Mouse (Mus musculus) G1E-ER4 (cell line): Measurements from ENCODE around the gene Cfap221. TPM values are rescaled to one million over a fixed set of nuclear protein-coding genes. Genes with fewer than 3 reads are reported as not detected.

Experiments
- GATA1 ChIP-seq: IDR thresholded peaks from one replicate; pipeline ENCODE4 v1.8.0; 2012; ENCODE audit warnings: low read length, inconsistent platforms
- polyA plus RNA-seq: library from polyadenylated mRNA; stranded (reverse); fragments of >175 nt; gene quantifications from 2 replicates; pipeline ENCODE4 v1.2.3, GENCODE M21; 2012

Cfap221 gene
- polyA plus RNA-seq, 1 experiment: not detected

DNA sequence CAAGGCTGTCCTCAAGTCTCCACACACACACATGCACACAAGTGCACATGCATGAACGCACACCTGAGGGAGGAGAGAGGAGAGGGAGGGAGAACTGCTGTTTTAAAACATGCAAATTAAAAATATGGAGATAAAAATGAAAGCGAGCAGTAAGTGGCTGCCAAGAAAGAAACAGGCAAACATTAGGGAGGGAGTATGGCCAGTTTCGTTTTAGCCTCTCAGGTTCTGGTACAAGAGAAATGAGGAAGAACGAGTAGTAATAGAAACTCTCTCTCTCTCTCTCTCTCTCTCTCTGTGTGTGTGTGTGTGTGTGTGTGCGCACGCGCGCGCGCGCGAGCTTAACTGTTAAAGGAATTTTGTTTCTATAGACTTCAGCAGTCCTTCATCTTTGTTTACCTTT is 22.4 kb upstream of the Cfap221 start:
- no peak for TF ChIP-seq GATA1

DNA sequence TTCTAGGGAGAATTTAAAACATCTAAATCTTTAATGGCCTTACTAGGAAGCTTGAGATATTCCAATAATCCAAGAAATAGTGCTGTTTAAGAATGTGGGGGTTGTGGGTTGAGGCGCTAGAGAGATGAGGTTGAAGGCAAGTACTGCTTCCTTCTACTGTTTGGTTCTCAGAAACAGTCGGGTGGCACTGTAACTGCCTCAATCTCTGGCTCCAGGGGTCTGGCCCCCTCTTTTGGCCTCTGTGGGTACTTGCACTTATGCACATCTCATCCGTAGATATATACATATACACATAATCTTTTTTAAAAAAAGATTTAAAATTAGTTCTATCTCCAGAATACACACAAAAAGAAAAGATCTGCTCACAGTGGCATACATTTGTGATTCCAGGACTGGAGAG is 21.9 kb upstream of the Cfap221 start:
- no peak for TF ChIP-seq GATA1

DNA sequence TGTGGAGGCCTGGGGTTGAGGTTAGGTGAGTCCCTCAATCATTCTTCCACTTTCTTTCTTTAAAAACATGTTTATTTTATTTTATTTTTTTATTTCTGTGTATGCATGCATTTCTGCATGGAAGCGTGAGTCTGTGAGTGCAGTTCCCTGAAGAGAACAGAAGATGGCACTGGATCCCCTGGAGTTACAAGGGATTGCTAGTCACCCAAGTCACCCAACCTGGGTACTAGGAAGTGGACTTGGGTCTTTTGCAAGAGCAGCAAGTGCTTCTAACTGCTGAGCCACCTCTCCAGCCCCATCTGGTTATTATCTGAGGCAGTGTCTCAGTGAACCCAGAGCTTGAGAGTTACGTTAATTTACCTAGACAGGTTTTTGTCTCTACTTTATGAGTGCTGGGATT is 19.2 kb upstream of the Cfap221 start:
- TF ChIP-seq GATA1: no peak

DNA sequence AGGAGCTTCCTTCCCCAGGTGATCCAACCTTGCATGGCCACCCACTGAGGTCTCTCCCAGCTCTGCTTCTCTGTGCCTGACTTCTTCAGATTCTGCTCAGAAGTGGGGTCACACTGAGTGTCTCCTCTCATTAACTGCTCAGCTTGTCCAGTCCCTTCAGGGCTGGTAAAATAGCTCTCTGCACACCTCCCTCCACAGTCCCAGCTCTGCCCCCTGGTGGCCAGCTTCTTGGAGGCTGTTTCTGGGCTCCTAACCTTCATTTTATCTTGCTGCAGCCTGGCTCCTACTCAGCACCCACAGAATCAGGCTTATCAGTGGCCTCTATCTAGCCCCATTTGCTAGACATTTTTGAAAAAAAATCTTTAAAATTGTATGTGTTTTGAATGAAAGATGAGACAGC is 16.1 kb upstream of the Cfap221 start:
- no peak for TF ChIP-seq GATA1

DNA sequence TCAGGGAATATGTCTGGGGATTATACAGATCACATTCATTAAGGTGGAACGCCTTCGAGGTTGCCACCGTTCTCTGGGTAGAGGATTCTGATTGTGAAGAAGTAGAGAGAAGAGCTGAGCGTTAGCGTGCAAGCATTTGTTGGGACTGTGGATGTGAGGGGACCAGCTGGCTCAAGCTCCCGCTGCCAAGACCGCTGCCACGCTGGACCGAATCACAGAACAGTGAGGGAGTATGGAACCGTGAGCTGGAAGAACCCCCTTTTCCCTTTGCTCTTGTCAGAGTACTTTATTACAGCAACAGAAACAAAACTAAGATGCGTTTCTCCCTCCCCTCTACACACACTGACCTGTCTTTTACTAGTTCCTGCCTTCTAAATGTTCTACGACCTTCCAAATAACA is 15.6 kb upstream of the Cfap221 start:
- no peak for TF ChIP-seq GATA1

DNA sequence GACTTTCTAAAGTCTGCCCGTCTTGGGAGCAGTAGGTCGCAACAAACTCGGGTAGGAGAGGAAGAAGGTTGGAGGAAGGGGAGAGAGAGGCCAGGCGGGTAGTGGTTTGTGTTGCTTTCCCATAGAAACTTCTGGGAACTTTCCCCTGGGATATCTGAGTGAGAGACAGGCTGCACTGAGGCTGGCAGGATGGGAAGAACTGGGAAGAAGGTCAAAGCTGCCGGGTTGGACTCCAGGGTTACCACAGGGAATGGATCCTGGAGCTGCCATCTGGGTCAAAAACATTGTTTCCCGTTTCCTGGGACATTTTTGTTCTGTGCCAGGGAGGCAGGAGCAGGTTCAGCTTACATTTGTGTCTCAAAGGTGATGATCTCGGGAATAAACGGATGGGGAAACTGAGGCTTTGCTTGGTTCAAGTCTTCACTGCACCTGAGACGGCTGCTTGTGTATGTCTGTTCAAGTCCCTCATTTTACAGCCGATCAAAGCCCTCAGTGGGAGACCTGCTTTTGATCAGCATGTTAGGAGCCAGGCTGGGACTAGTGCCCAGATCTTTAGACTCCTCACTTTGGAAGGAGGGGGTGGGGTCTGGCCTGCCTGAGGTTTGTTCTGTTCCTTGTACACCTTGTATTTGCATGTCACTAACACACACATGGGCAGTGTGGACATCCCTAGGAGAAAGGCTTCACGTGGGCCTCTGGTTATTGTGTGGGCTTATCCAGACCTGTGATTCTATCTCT is 11.0 kb upstream of the Cfap221 start:
- no peak for TF ChIP-seq GATA1

DNA sequence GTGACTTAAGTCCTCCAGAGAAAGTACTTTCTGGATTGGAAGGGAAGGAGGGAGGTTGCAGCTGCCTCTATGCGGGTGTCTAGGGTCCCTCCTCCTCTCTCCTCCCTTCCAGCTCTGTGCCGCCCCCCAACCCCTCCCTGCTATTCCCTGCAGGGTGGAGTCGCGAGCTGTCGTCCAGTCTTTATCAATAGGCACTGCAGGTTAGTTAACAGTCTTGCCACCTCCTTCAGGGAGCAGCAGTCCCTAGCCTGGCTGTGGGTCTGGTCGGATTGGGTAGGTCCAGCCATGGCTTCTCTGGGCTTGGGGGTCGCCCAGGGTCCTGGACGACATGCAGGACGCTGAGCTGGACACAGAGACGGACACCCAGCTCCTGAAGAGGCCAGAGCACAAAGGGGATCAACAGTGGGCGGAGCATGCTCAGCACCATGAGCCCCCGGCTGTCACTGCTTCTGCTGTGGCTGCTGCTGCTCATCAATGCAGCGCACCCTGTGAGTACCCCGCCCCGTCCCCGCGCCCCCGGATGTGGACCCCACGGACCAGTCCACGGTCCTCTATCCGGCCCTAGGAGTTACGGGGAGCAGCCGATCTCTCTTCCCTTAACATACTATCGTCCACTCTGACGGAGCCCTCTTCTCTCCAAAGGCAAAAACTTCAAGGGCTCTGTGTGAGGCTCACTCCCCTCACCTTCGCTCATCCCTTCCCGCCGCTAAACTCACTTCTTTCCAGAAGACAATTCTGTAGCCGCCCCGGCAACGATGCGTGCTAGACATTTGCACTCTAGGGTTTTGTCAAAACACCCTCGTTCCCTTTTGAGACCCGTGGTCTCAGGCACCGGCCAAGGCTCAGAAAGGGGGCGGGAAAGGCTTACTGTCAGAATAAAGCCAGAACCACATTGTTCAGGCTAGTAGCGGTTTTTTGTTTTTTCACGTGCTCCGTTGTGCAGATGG is 10.1 kb upstream of the Cfap221 start, which contains the start of gene Sctr:
Sctr (plus strand) TSS at position 51 of the 947 bp plus-strand sequence.
- no peak for TF ChIP-seq GATA1

DNA sequence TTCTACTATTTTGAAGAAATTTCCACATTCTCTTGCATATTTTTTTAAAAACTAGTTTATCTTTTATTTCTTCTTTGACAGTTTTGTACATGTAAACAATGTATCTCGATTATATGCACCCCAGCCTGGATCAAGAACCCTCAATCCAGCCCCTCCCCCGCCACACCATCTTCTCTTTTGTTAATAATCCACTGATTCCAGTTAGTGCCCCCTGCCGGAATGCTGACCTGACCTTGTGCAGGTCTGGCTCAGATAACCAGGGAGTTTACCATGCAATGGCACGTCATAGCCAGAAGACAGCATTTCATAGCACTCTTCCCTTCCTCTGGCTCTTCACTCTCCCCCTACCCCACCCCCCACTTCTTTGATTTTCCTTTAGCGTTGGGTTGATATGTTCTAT is 610 bp upstream of the Cfap221 start:
- TF ChIP-seq GATA1: no peak

DNA sequence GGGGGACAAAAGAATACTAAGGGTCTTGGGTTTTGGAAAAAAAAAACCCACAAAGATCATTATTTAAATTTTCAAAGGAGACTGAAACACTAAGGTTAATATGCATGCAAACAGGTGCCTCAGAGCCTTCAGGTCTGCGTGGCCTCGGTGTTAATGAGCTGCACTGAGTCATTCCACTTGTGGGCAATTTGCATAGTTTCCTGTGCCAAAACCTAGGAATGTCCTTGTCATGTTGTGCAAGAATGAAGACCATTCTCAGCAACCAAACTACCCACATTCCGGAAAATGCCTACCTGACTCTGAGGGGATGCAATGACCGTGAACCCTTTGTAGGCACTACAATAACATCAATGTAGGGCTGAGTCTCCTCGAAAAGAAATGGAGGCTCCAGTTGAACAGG is 10.5 kb downstream of the Cfap221 start:
- TF ChIP-seq GATA1: no peak

DNA sequence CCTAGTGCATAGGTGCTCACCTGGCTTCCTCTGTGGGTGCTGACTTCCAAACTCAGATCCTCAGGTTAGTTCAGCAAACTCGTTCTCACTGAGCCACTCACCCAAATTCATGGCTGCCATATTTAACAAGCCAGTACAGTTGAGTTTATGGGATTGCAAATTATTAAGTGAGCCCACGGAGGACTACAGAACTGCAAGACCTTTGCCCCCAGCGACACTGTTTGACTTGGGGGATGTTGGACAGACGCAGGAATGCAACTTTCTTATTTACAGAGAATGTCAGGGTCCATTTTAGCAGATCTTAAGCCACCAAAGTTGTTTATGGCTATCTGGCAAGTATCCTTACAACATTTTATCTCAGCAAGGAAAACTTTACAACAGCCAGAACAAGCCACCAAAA is 21.9 kb downstream of the Cfap221 start:
- TF ChIP-seq GATA1: no peak

DNA sequence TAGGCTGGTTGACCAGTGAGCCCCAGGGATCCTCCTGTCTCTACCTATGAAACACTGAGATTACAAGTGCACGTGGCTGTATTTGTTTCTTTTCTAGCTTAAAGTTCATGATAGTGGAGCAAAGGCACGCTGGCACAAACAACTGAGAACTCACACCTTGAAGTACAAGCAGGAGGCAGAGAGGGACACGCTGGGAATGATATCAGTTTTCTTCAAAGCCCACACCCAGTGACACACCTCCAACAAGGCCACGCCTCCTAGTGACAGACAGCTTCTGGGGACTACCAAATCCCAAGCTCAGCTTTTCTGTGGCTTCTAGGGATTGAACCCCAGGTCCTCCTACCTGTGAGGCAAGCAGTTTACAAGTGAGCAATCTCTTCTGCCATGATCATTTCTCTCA is 23.9 kb downstream of the Cfap221 start:
- no peak for TF ChIP-seq GATA1

DNA sequence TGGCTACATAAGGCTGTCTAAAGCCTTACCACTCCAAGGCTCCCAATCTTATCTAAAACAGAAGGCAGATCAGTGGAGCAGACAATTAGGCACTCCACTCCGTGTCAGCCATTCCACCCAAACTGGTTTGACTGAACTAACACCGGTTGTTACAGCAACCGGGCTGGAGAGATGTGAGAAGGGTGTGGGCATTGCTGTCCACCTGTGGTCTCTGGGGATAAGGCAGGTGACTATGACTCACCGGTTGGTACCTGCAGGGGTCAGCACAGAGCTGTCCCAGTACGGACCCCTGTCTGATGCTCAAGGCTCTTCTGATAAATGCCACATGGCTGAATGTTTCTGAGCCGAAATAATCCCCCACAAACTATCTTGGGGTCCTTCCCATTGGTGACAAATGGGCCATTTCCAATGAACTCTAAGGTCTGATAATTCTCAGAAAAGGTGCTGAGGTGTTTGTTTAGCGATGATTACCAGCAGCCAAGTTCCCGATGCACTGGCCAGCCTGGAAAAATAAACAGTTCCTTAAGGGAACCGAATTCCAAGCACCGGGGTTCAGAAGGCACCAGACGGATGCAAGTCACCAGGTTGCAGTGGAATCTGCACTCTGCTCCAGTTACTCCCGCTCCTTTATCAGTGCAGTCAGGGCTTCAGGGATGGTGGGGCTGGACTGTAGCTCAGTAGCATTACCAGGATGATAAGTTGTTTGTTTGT is 31.1 kb downstream of the Cfap221 start:
- TF ChIP-seq GATA1: no peak

DNA sequence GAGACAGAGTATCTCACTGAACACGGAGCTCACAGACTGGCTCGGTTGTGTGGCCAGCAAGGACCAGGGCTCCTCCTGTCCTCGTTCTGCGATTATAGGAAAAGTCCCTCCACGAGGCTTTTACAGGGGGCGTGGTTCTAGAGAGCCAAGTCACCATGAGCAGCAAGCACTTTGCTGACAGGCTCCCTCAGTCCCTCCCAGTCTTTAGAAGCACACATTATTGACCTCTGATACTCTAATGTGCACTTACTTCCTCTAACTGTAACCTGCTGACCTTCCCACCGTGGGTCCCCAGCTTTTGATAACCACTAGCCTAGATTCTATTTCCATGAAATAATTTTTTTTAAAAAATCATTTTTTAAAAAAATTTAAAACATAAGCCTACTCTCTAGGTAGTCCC is 37.1 kb downstream of the Cfap221 start:
- no peak for TF ChIP-seq GATA1

DNA sequence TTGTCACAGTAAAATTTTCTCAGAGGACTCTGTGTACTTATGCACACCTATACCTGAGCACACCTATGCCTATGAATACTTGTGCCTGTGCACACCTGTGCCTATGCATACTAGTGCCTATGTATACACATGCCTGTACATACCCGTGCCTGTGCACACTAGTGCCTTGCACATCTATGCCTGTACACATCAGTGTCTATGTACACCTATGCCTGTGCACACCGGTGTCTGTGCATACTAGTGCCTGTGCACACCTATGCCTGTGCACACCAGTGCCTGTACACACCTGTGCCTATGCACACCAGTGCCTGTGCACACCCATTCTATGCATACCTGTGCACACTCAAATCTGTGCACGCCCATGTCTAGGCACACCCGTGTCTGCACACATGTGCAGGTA is 37.6 kb downstream of the Cfap221 start:
- no peak for TF ChIP-seq GATA1

DNA sequence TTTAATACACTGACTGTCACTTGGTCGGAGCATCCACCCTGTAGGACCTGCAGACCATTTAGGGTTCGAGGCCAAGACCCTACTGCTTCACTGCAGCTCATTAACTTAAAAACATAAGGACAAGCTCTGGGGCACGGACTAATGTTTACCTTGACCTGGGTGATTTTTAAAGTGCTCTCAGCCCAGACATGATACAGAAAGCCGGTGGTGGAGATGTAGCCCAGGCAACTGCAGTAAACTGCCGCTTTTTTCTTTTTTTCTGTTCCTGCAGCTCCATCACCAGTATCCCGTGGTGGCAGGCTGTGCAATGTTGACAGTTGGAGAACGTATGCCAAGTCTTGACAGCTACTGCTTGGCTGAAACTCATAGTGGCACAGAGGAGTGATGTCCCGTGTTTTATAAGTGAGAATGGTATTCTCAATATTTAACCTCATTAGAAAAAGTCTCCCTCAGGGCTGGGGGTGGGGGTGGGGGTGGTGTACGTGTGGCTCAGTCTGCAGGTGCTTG is 39.3 kb downstream of the Cfap221 start:
- TF ChIP-seq GATA1: no peak

DNA sequence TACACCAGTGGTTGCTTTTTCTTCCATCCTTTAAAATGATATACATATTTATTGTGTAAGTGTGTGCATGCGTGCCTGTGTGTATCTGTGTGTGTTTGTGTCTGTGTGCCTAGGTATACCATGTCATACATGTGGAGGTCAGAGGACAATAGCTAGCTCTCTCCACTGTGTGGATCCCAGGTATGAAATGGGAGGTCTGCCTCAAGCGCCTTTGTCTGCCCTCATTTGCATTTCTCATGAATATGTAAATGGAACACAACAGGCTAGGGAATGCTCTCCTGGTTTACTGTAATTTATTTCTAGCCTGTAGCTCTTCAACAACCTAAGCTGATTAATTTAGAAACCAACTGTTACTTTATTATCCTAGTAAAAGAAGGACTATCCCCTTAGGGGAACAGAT is 42.4 kb downstream of the Cfap221 start:
- no peak for TF ChIP-seq GATA1
